Mouse (Mus musculus) brain, embryonic 14.5 days (tissue): Measurements from ENCODE around the gene Gm5150.

ENCODE experiments used
- CTCF ChIP-seq: fragments of 200-500 bp; IDR thresholded peaks from 2 replicates; pipeline ENCODE4 v1.5.1; 2012; ENCODE audit warnings: inconsistent platforms, mild to moderate bottlenecking, moderate library complexity, borderline replicate concordance; ENCODE audit not compliant: insufficient read depth, insufficient read length; ENCODE audit errors: extremely low read depth
- POLR2A ChIP-seq: fragments of 200-500 bp; IDR thresholded peaks from 2 replicates; pipeline ENCODE4 v1.6.1; 2012; ENCODE audit warnings: mild to moderate bottlenecking, inconsistent platforms, borderline replicate concordance; ENCODE audit not compliant: poor library complexity, insufficient read depth, insufficient read length, severe bottlenecking; ENCODE audit errors: extremely low read depth

GRCm38 (mm10) chr3:16047288-16047687, 41.1 kb upstream of the Gm5150 start:
- TF ChIP-seq POLR2A, result no peak
- peak; percentile 13; the same call in 1 of the 2 replicates for TF ChIP-seq CTCF
